Mouse (Mus musculus) embryonic facial prominence, embryonic 11.5 days (tissue): ENCODE measurements around the gene Tenm1. TPM values are rescaled to one million over a fixed set of nuclear protein-coding genes. Genes with fewer than 3 reads are reported as not detected.

ENCODE experiments used
- ATAC-seq: fragments of 200-750 bp; cut with Nextera tagmentation; replicated peaks from 2 replicates; pipeline ENCODE4 v1.8.0; 2017; ENCODE audit warnings: low read depth; ENCODE audit not compliant: insufficient number of reproducible peaks, low FRiP score, low TSS enrichment
- DNase-seq: peaks from one replicate; pipeline ENCODE4 v3.0.0-alpha.2; 2015; ENCODE audit warnings: low spot score
- H3K27ac ChIP-seq: fragments of 300-500 bp; sonication (generic); replicated peaks from 2 replicates; pipeline ENCODE4 v1.5.1; 2014; ENCODE audit warnings: mild to moderate bottlenecking, low read depth, low read length, control low read depth
- H3K27me3 ChIP-seq: fragments of 300-500 bp; sonication (generic); 2 replicates; pipeline ENCODE4 v1.6.1; 2014; ENCODE audit warnings: mild to moderate bottlenecking, low read length, moderate library complexity, mixed read lengths; ENCODE audit not compliant: control insufficient read depth, insufficient read depth
- H3K36me3 ChIP-seq: fragments of 300-500 bp; sonication (generic); replicated peaks from 2 replicates; pipeline ENCODE4 v1.6.1; 2014; ENCODE audit warnings: low read depth, mild to moderate bottlenecking, low read length, moderate library complexity, mixed read lengths; ENCODE audit not compliant: control insufficient read depth, insufficient read depth
- H3K4me1 ChIP-seq: fragments of 300-500 bp; sonication (generic); 2 replicates; pipeline ENCODE4 v1.6.1; 2014; ENCODE audit warnings: low read length, mixed read lengths; ENCODE audit not compliant: control insufficient read depth, insufficient read depth
- H3K4me2 ChIP-seq: fragments of 300-500 bp; sonication (generic); 2 replicates; pipeline ENCODE4 v1.6.1; 2014; ENCODE audit warnings: low read depth, mild to moderate bottlenecking, control low read depth, low read length, moderate library complexity
- H3K4me3 ChIP-seq: fragments of 300-500 bp; sonication (generic); 2 replicates; pipeline ENCODE4 v1.5.1; 2014; ENCODE audit warnings: low read depth, low read length, control low read depth
- H3K9ac ChIP-seq: fragments of 300-500 bp; sonication (generic); replicated peaks from 2 replicates; pipeline ENCODE4 v1.6.1; 2014; ENCODE audit warnings: mild to moderate bottlenecking, control low read depth, low read length
- H3K9me3 ChIP-seq: fragments of 300-500 bp; sonication (generic); replicated peaks from 2 replicates; pipeline ENCODE4 v1.6.1; 2016; ENCODE audit warnings: mild to moderate bottlenecking, low read length, inconsistent platforms, mixed read lengths; ENCODE audit not compliant: control insufficient read depth
- WGBS: fragments of 180-500 bp; shearing (Covaris S2); extraction: QIAGEN DNeasy Blood & Tissue Kit; methylation state at CpG from one replicate; pipeline ENCODE4 v1.1.7; 2014; 5-methylcytosine and 5-hydroxymethylcytosine counted together
- polyA plus RNA-seq: library from polyadenylated mRNA; unstranded; fragments of >200 nt; fragmentation: Nextera tagmentation; extraction: Ambion mirVana; gene quantifications from 2 replicates; pipeline ENCODE4 v1.2.1, GENCODE M21; 2014

The Tenm1 gene
- polyA plus RNA-seq, 1 experiment from 2014 or later: 0.74 TPM

DNA sequence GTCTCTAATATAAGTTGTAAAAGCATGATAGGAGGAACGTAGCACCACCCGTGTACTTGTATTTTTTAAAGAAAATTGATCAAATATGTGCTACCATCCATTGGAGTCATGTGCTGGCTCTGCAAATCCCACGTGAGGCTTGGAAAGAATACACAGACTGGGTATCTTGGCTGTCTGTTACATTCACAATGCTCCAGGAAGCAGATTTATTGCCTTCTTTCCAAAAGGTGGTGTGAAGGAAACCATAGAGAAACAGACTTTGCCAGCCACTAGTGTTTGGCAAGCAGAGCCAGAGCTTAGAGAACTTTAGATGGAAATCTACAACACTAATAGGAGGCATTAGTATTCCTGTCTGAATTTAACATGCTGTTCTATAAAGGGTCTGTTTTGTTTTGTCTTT, 277.4 kb downstream of the Tenm1 start:
- DNase-seq: no peak
- WGBS: 83% methylated on average over 3 of the region's 3 CpGs
- no peak overlapping the region for H3K4me3 ChIP-seq
- H3K9me3 ChIP-seq: no peaks in the 10 kb centered on the region
- no peak overlapping the region for H3K4me2 ChIP-seq
- no peak overlapping the region for H3K9ac ChIP-seq
- H3K27ac ChIP-seq: no peak overlapping the region
- H3K36me3 ChIP-seq: no peaks in the 10 kb centered on the region
- H3K4me1 ChIP-seq: no peaks in the 10 kb centered on the region
- ATAC-seq: no peak
- no peaks in the 10 kb centered on the region for H3K27me3 ChIP-seq

DNA sequence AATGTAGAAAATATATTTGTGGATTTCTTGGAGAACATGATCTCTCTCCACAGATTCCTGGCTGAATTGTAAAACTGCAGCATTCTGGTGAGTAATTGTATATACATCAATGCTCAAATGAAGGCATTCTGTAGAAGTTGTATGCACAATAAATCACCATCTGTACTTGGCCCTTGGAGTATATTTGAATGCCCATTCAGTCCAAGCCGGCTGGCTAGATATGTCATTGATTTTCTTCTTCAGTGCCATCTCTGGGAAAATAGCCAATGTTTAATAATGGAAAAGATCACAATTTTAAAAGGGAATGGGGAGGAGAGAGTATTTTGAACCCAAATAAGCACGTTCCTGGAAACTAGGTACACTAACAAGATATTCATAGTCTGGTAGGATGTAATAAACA, 299.2 kb downstream of the Tenm1 start:
- WGBS: 68% methylated on average over 2 of the region's 2 CpGs
- no peak for DNase-seq
- Histone ChIP-seq H3K36me3 (no peaks in the 10 kb centered on the region), H3K4me3 (no peak overlapping the region), H3K4me1 (no peaks in the 10 kb centered on the region), H3K27ac (no peak overlapping the region), H3K9ac (no peak overlapping the region), H3K4me2 (no peak overlapping the region), H3K9me3 (no peaks in the 10 kb centered on the region), H3K27me3 (no peaks in the 10 kb centered on the region)
- ATAC-seq: no peak

DNA sequence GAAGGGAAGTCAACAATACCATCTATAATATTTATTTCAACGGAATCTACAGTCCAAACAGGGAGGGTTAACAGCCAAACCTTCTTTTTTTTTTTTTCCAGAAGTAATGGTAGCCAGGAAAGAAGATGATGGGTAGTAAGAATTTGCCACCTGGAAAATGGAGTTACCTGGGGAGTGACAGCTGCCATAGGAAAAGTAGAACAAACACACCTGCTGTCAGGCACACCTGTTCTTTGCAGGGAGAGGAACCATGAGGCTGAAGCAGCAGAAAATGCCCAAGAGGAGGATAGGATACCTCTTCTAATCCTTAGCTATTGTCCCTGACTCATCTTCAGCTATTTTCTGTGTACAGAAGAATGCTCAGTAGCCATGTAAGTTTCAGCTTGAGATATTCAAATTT, 306.4 kb downstream of the Tenm1 start:
- DNase-seq: no peak
- no peak for ATAC-seq
- no peak overlapping the region for H3K4me3 ChIP-seq

DNA sequence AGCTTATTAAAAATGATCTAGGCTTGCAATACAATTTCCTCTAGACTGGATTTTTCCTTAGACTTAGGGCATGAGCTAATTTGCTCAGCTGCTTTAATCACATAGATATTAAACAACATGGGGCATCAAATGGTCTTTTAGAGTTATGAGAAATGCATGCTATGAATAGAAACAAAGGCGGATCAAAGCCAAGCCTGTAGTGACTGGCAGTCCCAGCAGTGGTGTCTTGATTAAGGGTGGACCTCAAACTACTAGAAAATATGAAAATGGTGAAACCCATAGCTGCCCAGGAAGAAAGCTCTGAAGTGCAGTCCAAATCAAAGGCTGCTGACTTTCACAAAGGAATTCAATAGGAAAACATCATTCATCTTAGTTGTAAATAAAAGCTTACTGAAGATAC, 306.9 kb downstream of the Tenm1 start:
- ATAC-seq: no peak
- Histone ChIP-seq H3K27ac (no peak overlapping the region), H3K36me3 (no peaks in the 10 kb centered on the region), H3K9me3 (no peaks in the 10 kb centered on the region), H3K4me1 (no peaks in the 10 kb centered on the region), H3K9ac (no peak overlapping the region), H3K27me3 (no peaks in the 10 kb centered on the region), H3K4me2 (no peak overlapping the region), H3K4me3 (no peak overlapping the region)
- no peak for DNase-seq
- WGBS: 68% methylated on average over 1 of the region's 1 CpGs

More for the DNA sequence above, 306.4 kb downstream of the Tenm1 start:
- Histone ChIP-seq H3K36me3 (no peaks in the 10 kb centered on the region), H3K27me3 (no peaks in the 10 kb centered on the region), H3K4me1 (no peaks in the 10 kb centered on the region), H3K4me2 (no peak overlapping the region), H3K9me3 (no peaks in the 10 kb centered on the region), H3K27ac (no peak overlapping the region), H3K9ac (no peak overlapping the region)
- WGBS: 48% methylated on average over 1 of the region's 1 CpGs

DNA sequence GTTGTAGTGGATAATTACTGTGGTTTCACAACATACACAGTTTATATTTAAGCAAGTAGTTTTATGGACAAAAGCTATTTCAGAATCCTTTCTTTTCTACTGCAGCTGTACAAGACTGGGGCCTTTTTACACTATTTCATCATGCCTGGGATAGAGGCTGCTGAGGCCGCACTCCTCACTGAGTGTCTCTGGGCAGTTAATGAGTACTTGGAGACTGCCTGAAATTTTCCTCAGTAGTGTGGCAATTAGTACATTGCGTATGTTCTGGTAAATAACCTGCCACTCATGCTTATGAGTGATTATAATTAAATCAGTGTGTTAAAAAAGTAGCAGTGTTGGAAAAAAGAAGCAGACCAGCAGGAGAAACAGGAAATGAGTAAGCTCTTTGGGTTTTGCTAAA, 442.8 kb downstream of the Tenm1 start:
- Histone ChIP-seq H3K36me3 (no peaks in the 10 kb centered on the region), H3K9ac (no peak overlapping the region), H3K4me3 (no peak overlapping the region), H3K9me3 (no peaks in the 10 kb centered on the region), H3K4me1 (no peaks in the 10 kb centered on the region), H3K27ac (no peak overlapping the region), H3K27me3 (no peaks in the 10 kb centered on the region), H3K4me2 (no peak overlapping the region)
- 57% methylated on average over 2 of the region's 2 CpGs for WGBS
- ATAC-seq (no peak), DNase-seq (no peak)

DNA sequence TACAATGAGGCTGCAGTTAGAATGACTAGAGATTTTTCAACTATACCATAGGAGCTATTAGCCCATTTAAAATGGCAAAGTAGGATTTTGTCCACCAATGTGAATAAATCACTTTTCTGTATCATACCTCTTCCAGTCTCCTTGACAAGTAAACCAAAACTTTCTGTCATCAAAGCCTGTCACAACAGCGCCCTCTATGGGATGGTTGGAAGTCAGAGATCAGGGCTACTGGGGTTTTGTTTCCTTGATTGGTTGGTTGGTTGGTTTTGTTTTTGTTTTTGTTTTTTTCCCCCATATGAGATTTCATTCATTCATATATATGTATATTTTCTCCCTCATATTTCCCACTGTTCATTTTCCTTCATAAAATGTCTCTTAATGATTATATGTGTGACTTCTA, 455.4 kb downstream of the Tenm1 start:
- H3K9me3 ChIP-seq: no peaks in the 10 kb centered on the region
- H3K27ac ChIP-seq: no peak overlapping the region
- no peaks in the 10 kb centered on the region for H3K27me3 ChIP-seq
- DNase-seq (peak; percentile 39), ATAC-seq (no peak)
- no peak overlapping the region for H3K4me3 ChIP-seq
- H3K4me2 ChIP-seq: no peak overlapping the region
- no peaks in the 10 kb centered on the region for H3K4me1 ChIP-seq
- no peak overlapping the region for H3K9ac ChIP-seq
- no peaks in the 10 kb centered on the region for H3K36me3 ChIP-seq
- WGBS: 0% methylated on average over 1 of the region's 1 CpGs

DNA sequence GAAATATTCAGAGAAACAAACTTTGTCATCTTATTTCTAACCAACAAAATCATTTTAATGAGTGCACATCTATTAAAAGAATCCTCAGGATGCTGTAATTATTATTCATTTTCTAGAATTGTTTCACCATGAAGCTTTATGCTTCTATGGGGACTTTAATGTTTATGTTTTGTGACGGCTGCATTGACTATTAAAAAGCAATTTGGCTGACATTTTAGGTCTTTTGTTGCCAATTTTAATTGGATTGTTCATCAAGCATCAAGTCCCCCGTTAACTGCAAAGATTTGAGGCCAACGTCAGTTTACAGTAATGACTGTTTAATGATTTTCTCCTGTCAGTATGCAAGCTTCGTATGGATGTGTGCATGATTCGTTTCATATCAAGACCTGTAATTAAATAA, 461.3 kb downstream of the Tenm1 start:
- H3K4me3 ChIP-seq: no peak overlapping the region
- no peak for DNase-seq
- H3K4me1 ChIP-seq: no peaks in the 10 kb centered on the region
- H3K27ac ChIP-seq: no peak overlapping the region
- no peaks in the 10 kb centered on the region for H3K9me3 ChIP-seq
- H3K36me3 ChIP-seq: no peaks in the 10 kb centered on the region
- H3K27me3 ChIP-seq: no peaks in the 10 kb centered on the region
- H3K4me2 ChIP-seq: no peak overlapping the region
- no peak overlapping the region for H3K9ac ChIP-seq
- no peak for ATAC-seq
- 67% methylated on average over 5 of the region's 5 CpGs for WGBS

DNA sequence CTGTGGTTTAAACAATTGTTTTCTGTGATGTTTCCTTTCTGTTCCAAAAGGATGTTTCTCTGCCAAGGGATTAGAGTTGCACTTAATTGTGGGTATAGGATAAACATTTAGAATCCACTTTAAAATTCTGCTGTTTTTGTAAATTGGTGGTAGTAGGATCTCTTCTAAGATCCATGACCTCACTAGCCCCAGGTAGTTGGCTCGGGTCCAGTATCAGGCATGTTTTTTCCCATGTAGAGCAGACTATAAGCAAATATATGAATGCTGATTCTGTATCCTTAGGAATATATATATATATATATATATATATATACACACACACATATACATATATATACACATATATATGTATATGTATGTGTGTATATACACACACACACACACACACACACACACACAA, 567.2 kb downstream of the Tenm1 start:
- no peak overlapping the region for H3K4me2 ChIP-seq
- no peaks in the 10 kb centered on the region for H3K36me3 ChIP-seq
- H3K4me3 ChIP-seq: no peak overlapping the region
- no peaks in the 10 kb centered on the region for H3K4me1 ChIP-seq
- no peak overlapping the region for H3K27ac ChIP-seq
- no peak overlapping the region for H3K9ac ChIP-seq
- WGBS: 83% methylated on average over 1 of the region's 1 CpGs
- H3K27me3 ChIP-seq: no peaks in the 10 kb centered on the region
- ATAC-seq (no peak), DNase-seq (no peak)
- H3K9me3 ChIP-seq: no peaks in the 10 kb centered on the region
